Mouse (Mus musculus) olfactory bulb, adult 2 months (tissue): Measurements from ENCODE around the gene Dnajc9.

Experiments used
- CTCF ChIP-seq: fragments of 200-500 bp; IDR thresholded peaks from 2 replicates; pipeline ENCODE4 v1.5.1; 2012; ENCODE audit warnings: low read depth, mild to moderate bottlenecking, low read length, moderate library complexity; ENCODE audit not compliant: insufficient read depth
- POLR2A ChIP-seq: fragments of 200-500 bp; IDR thresholded peaks from 2 replicates; pipeline ENCODE4 v1.6.1; 2012; ENCODE audit warnings: mild to moderate bottlenecking, low read depth, low read length, moderate library complexity; ENCODE audit not compliant: insufficient read depth

DNA sequence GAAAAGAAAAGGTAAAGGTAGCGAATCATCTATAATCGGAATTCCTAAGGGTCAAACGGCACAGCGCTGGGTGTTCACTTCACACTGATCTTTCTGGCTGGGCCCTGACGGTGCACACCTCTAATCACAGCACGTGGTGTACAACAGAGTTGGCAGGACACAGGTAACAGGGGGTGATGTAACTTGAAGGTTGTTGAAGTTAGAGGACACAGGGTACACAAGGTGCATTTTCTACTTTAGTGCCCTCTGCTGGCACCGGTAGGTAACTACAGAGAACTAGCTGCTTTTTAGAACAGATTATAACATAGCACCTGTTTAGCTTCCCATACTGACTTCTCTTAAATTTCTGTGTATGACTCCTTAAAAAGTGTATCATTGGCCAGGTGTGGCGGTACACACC lies 48.6 kb downstream of the Dnajc9 start:
- TF ChIP-seq POLR2A (no peak), CTCF (no peak)
